Mouse (Mus musculus): ENCODE data around the gene Rnf135. TPM values are rescaled to one million over a fixed set of nuclear protein-coding genes. Genes with fewer than 3 reads are reported as not detected.
A peak's percentile ranks its signal among the peaks of the same experiment; 100 is the strongest.
"Not testable (repeated sequence)": the region's sequence is repeated elsewhere in the genome, so short reads cannot be mapped to it uniquely, and the experiment has no call there.

The Rnf135 gene
- total RNA-seq, 2 experiments from 2014 or later: 1.8 to 2.4 TPM

DNA sequence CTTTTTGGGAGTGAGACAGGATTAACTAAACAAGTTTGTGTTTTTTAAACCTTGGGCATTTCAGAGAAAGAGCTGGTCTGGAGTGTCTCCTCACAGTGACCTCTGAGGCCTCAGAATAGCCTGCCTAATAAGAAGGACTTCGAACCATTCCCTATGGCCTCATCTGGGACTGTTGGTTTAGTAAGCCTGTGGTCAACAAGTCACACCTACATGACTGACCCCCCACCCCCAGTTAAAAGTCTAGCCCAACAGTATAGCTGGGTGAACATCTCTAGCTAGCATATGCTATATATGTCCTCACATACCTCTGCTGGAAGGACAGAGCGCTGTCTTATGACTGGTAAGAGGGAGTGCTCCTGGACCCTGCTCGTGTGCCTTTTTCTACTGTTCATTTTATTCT lies 15.7 kb downstream of the Rnf135 start:
- no peak for DNase-seq
- intact Hi-C loops (cut with DNase I): no loop called here

DNA sequence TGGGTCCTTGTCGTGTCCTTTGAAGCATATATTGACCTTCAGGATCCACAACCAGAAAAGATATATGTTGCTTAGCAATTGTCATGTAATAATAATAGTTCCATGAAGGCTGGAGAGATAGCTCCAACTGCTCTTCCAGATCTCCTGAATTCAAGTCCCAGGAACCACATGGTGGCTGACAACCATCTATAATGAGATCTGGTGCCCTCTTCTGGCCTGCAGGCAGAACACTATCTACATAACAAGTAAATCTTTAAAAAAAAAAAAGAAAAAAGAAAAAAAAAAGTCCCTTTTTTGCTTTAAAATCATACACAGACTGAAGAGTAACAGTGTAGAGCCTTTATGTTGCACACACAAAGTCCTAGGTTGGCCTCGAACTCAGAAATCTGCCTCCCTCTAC lies 16.1 kb downstream of the Rnf135 start:
- DNase-seq: no peak
- intact Hi-C loops (cut with DNase I): no loop called here

DNA sequence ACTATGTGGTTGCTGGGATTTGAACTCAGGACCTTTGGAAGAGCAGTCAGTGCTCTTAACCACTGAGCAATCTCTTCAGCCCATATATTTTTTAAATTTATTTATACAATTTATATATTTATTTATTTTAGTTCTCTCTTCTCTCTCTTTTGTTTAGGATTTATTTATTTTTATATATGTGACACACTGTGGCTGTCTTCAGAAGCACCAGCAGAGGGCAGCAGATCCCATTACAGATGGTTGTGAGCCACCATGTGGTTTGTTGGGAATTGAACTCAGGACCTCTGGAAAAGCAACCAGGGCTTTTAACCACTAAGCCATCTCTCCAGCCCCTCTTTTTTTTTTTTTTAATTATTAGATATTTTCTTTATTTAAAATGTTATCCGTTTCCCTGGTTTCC lies 16.7 kb downstream of the Rnf135 start:
- intact Hi-C loops (cut with DNase I): no loop called here
- DNase-seq: no peak

DNA sequence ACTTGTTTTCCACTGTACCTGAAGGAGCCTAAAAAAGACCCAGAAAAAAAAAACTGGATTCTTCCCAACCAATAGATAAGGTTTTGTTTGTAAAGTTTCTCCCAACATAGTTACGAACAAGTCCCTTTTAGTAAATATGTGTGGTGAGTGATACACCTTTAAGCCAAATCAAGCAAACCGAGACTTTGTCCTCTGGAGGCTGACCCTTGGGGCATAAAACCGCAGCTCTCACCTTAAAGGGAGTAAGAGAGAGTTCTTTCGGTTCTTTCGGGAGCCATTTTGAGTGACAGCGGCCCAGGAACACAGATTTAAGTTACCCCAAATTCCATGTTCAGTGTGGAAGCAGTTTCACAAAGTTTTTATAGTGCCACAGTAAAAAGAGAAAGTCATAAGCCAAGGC lies 18.6 kb downstream of the Rnf135 start:
- intact Hi-C loops (cut with DNase I): no loop called here
- DNase-seq: no peak

DNA sequence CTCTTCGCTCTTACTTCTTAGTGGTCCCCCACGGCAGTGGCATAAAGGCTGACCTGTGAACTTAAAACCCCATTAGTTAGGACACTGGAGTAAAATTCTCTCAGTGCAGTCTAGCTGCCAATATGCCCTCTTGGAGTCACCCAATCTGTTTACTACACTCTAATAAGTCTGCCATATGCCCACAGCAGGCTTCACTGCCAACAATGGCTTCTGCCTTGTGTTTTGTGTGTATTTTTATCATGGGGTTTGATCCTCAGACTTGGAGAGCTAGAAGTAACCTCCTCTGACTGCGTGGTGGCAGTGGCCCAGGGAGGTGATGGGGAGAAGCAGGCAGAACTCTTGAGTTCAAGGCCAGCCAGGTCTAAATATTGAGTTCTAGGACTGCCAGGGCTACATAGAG lies 20.4 kb downstream of the Rnf135 start:
- no peak for DNase-seq
- intact Hi-C loops (cut with DNase I): no loop called here

DNA sequence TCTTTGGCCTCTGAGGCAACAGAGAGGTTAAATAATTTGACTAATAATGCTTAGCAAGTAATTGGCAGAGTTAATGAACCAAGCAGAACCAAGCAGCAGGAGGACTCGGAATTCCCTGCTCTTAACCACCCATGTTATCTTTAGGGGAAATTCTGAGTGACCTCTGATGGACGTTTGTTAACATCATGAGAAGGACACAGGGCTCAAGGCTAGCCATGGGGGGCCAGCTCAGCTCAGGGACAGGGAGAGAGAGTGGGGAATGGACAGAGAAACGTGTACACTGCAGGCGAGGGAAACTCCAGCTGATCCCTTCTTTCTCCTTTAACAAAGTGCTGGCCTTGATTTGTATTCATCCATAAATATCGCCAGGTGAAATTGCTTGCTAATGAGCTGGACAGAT lies 21.3 kb downstream of the Rnf135 start:
- intact Hi-C loops (cut with DNase I): no loop called here
- DNase-seq: no peak

DNA sequence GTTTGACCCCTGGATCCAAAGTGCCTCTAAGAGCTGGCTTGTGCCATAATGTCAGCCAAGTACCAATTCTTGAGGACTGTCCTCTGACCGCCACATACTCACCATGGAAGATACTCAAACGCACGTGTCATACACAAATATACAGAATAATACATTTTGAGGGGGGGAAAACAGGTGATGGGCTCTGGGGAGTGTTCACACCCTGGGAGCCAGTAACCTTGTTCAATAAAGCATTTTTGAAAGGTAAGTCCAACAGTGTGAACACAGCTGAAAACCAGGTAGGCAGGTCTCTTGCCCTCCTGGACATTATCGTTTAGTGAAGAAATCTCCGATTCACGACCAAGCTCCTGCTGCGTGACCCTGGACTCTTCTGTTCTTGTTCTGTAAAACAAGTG lies 24.8 kb downstream of the Rnf135 start:
- no peak for DNase-seq
- intact Hi-C loops (cut with DNase I): no loop called here

DNA sequence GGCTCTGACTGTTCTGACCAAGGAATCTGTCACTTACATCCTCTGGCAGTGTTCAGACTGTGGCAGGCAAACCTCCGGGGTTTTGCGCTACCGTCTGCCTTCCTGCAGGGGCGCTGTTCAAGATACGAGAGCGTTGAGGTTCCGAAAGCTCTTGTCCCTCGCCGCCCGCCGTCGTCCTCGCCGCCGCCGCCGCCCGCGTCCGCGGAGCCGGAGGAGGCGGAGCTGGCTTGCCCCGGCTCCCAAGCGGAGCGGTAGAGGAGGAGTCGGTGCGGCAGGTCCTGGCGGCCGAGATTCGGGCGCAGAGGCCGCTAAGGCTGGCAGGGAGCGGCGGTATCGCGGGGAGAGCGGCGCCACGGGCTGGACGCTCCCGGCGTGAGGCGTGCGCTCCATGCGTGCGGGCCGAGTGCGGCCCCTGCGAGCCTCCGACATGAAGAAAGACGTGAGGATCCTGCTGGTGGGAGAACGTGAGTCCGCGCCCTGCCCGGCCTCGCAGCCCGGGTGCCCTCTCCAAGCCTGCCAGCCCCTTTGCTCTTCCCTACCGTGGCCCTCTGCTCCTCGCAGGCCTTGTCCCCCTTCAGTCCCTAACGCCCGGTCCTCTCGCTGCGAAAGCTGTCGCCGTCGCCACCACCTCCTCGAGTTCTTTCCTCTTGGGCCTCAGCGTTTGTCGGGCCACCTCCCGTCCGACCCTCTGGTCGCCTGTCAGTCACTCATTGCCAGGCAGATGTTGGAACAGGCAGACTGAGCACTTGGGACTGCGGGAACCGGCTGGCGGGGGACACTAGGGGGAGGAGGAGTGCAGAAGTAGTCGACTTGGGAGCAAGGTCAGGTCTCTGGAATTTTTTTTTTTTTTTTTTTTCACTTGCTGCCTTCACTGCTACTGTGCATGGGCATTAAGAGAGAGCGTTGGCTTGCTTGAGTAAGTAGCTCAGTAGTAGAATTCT lies 25.5 kb downstream of the Rnf135 start, which contains the start of gene Rhot1:
Gene Rhot1, plus strand, starts transcription at position 160 of the 941 bp plus-strand sequence.
- intact Hi-C loops (cut with DNase I): no loop called here
- peak; percentile 95 for DNase-seq

DNA sequence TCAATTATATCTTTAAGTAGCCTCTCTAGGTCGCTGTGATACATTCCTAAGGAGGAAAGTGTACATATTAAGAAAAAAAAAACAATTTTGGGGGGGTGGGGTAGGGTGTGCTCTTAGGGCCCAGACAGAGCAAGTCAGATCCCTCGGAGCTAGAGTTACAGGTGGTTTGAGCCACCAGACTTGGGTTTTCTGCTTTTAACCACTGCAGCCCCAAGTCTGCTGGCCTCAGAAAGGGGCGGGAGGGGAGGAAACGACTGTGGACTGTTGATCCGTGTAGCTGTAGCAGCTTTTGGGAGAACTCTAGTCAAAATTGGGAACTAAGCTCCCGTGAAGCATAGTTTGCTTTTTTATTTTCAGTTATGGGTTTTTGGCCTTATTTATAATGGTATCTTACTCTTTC lies 26.7 kb downstream of the Rnf135 start:
- intact Hi-C loops (cut with DNase I): no loop called here
- DNase-seq: no peak

DNA sequence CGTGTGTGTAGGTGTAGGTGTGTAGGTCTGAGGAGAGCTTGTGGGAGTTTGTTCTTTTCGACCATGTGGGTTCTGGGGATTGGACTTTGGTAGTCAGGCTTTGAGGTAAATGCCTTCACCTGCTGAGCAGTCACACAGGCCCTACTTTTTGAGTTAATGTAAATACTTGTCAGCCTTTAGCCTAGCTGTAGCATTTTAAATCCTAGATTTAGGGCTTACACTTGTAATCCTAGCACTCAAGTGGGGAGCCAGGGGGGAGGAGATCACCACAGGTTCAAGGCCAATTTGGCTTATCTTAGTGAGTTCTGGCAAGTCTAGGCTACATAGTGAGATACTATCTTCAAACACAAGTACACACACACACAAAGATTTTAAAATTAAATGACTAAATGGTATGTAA lies 28.6 kb downstream of the Rnf135 start:
- no peak for DNase-seq
- intact Hi-C loops (cut with DNase I): no loop called here

DNA sequence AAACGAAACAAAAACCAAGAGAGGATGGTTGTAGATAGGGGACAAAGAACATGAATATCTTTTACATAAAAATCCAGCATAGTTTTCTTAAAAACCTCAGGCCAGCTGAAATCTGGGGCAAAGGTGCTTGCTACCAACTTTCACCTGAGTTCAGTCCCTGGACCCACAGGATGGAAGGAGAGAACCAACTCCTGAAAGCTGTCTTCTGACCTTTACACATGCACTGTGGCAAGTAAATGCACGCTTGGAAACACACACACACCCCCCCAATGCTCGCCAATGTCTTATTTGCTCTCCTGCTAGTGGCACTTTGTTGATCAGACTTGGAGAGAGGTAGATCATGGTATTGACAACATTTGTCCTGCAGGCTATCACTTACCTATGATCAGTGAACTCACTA lies 31.6 kb downstream of the Rnf135 start:
- intact Hi-C loops (cut with DNase I): no loop called here
- DNase-seq: no peak

DNA sequence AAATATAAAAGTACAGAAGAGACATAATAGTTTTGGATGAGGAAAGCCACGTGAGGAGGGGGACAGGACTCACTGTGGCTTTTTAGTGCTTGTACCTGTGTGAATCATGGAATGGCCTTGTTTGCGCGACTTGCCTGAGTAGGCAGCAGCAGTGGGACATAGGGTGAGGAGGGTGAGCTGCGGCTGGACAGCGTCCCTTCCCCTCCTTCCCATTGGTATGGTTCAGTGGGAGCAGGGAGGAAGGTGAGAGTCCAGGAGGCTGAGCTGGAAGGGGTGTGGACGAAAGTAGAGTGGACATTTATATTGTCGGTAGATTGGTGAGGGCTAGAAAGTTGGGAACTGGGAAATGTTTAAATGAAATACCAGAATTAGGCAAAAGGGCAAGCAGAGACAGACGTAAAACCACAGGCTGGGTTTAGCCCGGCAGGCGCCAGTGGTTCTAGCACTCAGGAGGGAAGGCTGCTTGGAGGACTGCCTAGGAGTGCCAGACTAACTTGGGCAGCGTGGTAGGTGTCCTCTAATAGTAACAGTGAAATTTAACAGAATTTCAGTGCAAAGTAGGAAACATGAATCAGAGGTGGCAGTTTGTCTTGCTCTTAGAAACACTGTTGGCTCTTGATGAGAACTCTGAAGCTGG lies 35.1 kb downstream of the Rnf135 start:
- DNase-seq: no peak

DNA sequence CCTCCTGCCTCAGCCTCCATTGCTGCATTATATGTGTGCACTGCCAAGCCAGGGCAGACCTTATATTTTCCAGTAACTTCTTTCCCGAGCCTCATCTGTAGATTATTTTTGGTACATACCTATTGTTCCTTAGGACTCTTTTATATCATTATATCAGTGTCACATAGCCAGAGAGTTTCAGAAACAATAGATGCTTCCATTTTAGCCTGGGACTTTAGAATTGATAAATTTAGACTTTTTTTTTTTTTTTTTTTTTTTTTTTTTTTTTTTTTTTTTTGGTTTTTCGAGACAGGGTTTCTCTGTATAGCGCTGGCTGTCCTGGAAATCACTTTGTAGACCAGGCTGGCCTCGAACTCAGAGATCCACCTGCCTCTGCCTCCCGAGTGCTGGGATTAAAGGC lies 46.4 kb downstream of the Rnf135 start:
- DNase-seq; intact Hi-C loops (cut with DNase I): not testable (repeated sequence)

More for the DNA sequence above, 35.1 kb downstream of the Rnf135 start:
- intact Hi-C loops (cut with DNase I): no loop called here

DNA sequence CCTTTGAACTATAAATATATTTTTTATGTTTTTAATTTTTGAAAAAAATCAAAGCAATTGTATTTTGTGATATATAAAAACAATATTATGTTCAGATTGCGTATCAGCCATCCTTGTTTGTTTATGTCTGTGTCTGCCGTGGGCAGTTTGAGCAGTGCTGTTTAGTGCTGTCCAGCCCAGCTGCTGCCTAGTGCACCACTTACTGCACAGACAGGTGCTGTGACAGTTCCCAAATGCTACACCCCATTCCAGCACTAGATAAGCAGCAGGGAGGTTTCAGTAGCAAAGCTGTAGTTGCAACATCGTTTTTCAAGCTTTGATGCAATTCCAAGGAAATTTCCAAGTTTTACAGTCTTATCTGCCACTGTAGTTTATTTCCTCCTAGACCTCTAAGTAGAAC lies 53.6 kb downstream of the Rnf135 start:
- intact Hi-C loops (cut with DNase I): no loop called here
- DNase-seq: no peak

DNA sequence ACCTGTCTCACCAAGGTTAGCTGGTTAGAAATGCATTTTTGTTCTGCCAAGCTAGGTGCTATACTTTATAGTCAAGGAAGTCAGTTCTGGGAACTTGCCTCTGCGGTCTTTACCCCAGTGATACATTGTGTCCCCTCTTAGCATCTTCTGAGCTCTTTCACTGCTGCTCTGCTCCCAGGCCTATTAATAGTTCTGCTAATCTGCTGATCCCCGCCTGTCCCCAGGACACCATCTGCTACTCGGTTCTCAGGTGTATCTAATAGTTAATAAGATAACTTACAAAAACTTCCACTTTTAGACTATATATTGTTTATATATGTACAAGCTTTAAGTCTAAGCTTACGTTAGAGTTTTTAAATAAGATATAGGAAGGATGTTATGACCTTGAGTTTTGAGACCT lies 54.7 kb downstream of the Rnf135 start:
- intact Hi-C loops (cut with DNase I): no loop called here
- DNase-seq: no peak

DNA sequence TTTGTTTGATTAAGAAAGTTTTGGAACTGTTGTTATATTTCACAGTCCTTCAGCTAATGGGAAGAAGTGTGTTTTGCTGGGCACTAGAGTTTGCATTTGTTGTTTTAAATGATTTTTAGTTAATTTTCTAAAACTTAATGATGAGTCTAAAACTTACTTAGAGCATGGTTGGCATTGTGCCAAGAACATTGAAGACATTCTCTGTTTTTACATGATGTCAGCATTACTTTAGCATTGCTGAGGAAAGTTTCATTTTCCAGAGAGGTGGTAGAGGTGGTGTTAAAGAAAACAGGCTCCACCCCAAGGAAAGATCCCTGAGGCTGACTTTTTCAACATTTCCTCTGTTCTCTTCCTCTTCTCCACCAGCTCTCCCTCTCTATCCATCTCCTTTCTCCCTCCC lies 63.4 kb downstream of the Rnf135 start:
- DNase-seq: no peak
- intact Hi-C loops (cut with DNase I): no loop called here

DNA sequence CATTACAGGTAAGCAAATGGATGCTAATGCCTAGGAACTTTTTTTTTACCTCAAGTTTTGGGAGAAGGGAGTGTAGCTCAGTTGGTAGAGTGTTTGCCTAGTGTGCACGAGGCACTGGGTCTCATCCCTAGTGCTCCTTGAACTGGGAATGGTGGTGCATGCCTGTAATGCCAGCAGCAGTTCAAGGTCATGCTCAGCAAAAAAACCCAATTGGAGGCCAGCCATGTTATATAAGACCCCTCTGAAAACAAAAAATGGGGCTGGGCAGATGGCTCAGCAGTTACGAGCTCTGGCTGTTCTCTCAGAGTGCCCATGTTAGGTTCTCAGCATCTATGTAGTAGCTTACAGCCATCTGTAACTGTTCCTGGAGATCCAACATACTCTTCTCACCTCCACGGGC lies 64.9 kb downstream of the Rnf135 start:
- intact Hi-C loops (cut with DNase I): no loop called here
- no peak for DNase-seq

Other genes starting within 250 kb of the Rnf135 start
- gene Utp6, start 221.5 kb upstream of the Rnf135 start, total RNA-seq (2021): 10 to 100 TPM; 25.5 to 30.4 TPM
- 10 to 100 TPM; 14.2 to 20.6 TPM for gene Suz12, start 190.7 kb upstream of the Rnf135 start, total RNA-seq (2021)
- gene Crlf3, start 102.9 kb upstream of the Rnf135 start, total RNA-seq (2021): 1 to 10 TPM; 4.7 to 6.8 TPM
- gene Atad5, start 94.5 kb upstream of the Rnf135 start, total RNA-seq (2021): 1 to 10 TPM in 1 of 2 experiments, under 1 TPM in 1; 0.91 to 1.3 TPM
- gene Tefm, start 41.7 kb upstream of the Rnf135 start, total RNA-seq (2021): 10 to 100 TPM; 16.5 to 20.6 TPM
- 1 to 10 TPM; 3.4 to 5.9 TPM for gene Adap2, start 29.7 kb upstream of the Rnf135 start, total RNA-seq (2021)
- 10 to 100 TPM; 35.7 to 37.2 TPM for gene Rhot1, start 25.2 kb downstream of the Rnf135 start, total RNA-seq (2021)
- gene Rhbdl3, start 117.1 kb downstream of the Rnf135 start, total RNA-seq (2021): 1 to 10 TPM; 5.7 to 9.0 TPM
- gene 5730455P16Rik, start 194.2 kb downstream of the Rnf135 start, total RNA-seq (2021): 10 to 100 TPM; 32.1 TPM
- 10 to 100 TPM; 44.6 to 57.9 TPM for gene Zfp207, start 199.4 kb downstream of the Rnf135 start, total RNA-seq (2021)
- gene Psmd11, start 244.8 kb downstream of the Rnf135 start, total RNA-seq (2021): 100 to 1,000 TPM; 125 to 138 TPM